Mouse (Mus musculus) 3T3-L1 (cell line): ENCODE data around the gene Ikzf4.
"Not testable (repeated sequence)": the region's sequence is repeated elsewhere in the genome, so short reads cannot be mapped to it uniquely, and the experiment has no call there.

Source experiments
- DNase-seq: peaks from one replicate; pipeline ENCODE4 v3.0.0-alpha.2; 2015; ENCODE audit warnings: low read depth, low spot score

Ikzf4 gene

DNA sequence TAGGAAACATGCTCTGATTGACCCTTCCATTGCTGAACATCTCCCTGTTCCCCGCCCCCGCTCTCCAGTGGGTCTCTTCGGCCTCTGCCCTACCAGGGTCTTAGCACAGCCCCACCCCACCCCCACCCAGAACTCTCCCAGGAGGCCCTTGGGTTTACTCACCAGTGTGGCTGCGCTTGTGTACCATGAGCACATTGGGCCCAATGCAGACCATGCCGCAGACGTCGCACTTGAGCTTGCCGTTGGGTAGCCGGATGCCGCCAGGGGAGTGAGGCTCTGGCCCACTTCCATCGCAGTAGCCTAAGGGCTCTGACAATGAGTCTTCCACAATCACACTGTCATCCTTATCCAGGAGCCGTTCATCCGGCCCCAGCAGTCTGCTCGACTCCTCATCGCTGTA, 4.9 kb downstream of the Ikzf4 start:
- DNase-seq: no peak

DNA sequence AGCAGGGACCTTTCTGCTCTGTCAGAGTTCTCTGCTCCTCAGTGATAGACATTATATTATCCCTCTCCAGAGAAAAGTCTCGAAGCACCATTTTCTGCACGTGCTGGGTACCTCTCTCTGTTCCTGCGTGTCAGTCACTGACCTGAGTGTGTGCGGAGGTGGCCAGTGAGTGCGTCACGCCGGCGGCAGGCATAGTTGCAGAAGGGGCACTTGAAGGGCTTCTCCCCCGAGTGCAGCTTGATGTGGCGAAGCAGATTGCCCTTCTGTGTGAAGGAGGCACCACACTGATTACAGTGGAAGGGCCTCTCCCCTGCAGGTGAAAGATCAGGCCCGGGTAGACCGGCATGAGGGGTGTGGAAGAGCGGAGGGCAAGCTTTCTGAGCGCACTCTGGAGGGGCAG, 5.8 kb downstream of the Ikzf4 start:
- no peak for DNase-seq

DNA sequence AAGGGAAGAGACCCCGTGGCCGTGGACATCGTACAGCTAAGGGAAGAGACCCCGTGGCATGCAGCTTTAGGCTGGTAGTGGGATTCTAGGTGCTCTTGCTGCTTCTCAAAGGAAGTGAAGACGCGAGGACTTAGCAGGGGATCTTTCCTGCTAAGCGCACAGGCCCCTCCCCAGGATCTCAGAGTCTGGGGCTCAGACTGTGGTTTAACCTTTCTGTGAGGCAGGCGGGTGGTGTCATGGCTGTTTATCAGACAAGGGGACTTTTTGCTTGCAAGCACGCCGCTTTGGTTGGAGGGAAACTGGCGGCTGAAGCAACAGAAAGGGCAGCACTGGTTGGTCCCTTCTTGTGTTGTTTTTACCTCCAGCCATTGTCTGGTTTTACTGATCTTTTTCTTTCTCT, 8.8 kb downstream of the Ikzf4 start:
- no peak for DNase-seq

DNA sequence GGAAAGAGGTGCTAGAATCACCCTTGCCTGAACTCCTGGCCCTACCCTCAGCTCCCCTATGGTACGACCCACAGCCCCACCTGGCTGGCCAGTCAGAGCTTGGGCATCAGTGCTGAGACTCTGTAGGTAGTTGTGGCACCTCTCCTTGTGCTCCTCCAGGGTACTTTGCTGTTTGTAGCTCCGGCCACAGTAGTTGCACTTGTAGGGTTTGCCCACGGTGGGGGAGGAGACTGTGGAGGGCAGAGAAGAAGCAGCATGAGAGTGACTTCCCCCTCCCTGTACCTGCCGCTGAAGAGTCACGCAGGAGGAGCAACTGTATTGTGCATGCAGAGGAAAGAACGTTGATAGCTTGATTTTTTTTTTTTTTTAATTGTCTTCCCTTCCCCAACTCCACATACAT, 9.2 kb downstream of the Ikzf4 start:
- no peak for DNase-seq

DNA sequence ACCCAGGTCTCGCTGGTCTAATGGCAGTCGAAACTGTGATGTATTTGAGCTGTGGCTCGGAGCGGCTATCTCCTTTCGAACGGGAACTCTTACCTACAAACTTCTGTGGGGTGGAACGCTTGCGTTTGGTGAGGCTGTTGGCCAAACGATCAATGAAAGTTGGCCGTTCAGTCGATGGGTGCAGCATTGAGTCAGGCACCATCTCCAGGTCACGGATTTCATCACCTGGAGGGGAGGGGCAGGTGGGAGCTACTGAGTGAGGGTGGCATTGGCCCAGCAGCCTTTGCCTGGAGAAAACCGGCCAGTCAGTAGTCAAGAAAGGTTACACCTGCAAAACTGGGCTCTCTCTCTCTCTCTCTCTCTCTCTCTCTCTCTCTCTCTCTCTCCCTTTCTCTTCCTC, 10.1 kb downstream of the Ikzf4 start:
- DNase-seq: no peak

DNA sequence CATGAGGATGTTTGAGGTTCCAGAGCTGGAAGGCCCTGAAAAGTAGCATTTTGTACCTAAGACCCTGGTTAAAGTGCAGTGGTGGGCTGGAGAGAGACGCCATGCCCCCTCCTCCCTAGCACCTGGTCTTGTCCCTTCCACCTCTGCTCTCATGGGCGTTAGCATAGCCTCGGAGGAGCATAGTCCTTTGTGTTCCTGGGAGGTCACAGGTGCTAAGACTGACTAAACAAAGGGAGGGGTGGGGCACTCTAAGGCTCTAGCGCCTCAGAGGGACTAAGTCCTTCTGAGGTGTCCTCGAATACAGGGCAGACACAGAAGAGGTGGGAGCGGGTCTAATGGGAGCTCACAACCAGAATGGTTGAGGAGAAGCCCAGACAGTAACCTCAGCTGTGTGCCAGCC, 14.2 kb downstream of the Ikzf4 start:
- no peak for DNase-seq

DNA sequence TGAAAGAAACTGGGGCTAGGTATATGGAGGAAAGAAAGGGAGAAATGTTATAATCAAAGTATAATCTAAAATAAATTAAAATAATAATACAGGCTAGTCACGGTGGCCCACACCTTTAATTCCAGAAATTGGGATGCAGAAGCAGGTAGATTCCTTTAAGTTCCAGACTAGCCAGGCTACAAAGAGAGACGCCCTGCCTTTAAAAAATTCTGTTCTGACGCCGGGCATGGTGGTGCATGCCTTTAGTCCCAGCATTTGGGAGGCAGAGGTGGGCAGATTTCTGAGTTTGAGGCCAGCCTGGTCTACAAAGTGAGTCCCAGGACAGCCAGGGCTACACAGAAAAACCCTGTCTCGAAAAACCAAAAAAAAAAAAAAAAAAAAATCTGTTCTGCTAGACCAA, 15.5 kb downstream of the Ikzf4 start:
- not testable (repeated sequence) for DNase-seq

DNA sequence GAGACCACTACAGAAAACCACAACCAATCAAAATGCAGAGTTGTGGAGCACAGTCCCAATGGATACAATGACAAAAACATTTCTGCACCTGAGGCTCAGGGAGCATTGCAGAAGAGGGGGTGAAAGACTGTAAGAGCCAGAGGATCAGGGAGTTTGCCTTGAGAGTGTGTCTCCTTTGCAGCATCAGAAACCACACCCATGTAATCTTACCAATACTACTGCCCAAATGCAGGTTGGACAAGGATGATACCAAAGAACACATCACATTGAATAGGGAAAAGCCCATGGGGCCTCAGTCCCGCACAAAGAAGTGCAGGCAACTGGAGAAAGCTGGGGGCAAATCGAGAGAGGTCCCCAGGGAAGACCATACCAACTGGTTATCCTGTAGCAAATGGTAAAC, 16.0 kb downstream of the Ikzf4 start:
- DNase-seq: no peak

DNA sequence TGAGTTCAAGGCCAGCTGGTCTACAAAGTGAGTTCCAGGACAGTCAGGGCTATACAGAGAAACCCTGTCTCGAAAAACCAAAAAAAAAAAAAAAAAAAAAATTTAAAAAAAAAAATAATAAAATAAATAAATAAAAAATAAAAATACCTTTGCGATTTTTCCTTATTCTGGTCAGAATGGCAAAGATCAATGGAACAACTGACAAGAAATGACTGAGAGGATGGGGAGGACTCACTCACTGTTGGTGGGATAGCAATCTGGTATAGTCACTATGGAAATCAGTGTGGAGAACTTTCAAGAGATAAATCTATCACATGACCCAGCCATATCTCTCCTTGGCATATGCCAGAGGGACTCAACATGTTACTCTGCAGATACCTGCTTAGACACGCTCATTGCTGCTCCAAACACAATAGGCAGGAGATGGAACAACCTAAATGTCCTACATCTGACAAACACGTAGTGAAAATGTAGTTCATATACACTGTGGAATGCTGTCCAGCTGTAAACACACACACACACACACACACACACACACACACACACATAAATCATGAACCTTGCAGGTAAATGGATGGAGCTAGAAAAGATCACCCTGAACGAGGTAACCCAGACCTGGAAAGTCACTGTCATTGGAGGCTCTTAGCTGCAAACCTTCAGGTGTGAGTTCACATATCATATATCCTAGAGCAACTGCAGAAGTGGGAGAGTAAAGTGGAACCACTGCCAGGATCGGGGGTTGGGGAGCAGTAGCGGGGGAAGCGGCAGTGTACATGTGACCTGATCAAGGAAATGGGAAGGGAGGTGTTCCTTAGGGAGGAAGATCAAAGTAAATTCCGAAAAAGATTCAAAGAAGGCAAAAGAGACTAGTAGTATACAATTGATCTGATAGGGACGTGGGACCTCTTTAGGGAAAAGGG, 18.1 kb downstream of the Ikzf4 start:
- DNase-seq: no peak

DNA sequence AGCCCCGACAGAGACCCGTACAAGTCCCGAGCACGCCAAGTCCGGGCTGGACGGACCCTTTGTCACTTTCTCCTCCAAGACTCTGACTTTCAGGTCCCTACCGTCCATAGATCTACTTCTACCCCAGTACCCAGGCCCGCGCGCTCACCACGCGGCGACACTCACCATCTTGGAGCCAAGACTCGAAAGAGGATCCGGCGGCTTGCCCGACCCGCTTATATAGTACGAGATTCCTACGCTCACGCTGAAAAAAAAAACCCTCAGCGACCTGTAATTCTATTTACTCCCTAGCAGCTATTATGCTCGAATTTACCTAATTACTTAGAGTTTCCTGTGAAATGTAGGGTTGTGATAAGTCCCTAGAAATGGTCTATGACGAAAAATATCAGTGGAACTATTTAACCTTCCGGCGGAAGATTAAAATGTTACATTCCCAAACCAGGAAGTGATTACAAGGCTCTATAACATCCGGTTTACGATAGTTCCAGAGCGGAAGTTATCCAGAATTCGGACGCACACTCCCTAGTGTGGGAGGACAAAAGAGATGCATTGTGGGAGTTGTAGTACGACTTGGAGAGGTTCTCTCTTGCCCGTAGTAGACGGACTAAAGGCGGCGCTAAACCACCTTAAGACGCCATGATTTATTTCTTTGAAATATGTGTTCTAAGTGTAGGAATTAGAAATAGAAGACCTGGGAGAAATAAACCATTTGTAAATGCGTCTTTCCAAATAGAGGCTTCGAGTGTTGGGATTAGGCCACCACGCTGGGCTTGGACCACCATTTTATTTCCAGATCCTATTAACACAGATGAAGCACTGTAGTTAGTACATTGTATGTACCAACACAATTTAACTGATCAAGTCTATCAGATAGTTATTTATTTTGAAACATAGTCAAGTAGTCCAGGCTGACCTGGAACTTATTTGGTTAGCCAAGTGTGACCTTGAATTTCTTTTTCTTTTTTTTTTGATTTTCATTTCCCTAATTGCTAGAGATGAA, 19.2 kb downstream of the Ikzf4 start, which contains the start of gene Rps26:
Rps26 (minus strand) TSS at position 437 of the 1,000 bp plus-strand sequence.
- peak; percentile 99 for DNase-seq

DNA sequence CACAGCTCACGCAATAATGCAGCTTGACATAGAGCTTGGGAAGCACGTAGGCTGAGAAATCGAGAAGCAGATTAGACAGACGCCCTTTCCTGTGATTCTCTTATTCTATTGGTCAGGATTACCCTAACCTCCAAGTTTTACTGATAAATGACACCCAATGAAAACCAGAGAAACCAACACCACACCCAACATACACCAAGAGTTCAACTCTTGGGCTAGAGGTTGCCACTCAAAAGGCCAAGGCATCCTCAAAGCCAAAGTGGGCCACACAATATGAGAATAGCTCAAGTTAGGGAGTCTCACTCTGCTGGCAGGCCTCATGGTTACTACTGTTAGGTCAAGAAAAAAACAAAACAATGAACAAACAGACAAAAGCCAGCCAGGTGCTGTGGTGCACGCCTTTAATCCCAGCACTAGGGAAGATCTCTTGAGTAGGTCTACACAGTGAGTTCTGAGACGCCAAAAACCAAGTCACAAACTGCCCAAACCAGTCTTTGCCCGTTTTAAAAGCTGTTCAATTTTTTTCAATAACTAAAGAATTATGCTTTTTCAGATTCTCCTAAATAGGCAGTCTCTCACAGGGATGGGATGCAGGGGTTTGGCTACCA, 20.4 kb downstream of the Ikzf4 start:
- DNase-seq: peak; percentile 37

DNA sequence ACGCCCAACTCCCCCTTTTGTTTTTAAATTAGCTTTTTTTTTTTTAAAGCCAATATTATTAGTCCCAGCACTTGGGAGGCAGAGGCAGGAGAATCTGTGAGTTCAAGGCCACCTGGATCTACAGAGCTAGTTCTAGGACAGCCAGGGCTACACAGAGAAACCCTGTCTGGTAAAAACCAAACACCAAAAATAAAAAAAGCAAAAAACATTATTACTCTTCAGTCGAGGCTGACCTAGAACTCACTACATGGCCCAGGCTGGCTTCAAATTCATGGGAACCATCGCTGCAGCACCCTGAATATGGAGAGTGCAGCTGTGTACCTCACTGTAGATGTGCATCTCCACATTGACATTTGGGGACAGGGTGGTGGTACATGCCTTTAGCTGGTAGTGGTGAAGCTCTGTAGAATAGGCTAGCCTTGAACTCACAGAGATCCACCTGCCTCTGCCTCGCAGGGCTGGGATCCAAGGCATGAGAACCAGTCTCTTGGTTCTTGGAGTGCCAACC, 22.6 kb downstream of the Ikzf4 start:
- not testable (repeated sequence) for DNase-seq

DNA sequence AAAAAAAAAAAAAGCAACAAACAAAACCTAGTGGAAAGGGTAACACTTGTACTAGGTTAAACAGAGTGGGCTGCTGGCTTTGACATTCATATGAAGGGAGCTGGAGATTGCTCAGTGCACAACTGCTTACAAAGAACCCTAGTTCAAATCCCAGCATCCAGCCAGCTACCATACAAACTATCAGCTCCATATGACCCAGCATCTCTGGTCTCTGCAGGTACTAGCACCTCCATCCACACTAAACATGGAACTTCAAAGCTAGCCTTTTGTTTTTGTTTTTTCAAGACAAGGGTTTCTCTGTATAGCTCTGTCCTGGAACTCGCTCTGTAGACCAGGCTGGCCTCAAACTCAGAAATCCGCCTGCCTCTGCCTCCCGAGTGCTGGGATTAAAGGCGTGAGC, 23.1 kb downstream of the Ikzf4 start:
- DNase-seq: no peak

DNA sequence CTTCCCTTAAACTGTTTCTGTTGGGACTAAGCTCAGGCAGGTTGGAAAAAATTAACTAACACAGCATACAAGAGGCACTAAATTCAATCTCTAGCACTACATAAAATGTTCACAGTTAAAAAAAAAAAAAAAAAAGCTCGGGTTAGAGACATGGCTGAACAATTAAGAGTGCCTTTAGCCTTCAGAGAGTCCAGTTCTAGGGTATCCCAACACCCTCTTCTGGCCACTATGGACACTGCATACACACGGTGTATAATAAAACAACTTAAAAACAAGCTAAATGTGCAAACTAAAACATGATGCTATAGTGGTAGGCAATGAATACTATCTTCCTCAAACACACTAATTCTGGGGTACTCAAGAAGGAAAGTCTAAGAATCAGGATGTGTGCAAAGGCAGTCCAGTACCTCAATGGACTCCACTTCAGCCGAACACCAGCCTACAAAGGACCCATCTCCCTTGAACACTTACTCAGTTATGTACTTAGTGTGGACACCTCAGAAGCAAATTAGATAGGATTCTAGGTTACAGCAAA, 23.7 kb downstream of the Ikzf4 start:
- peak; percentile 48 for DNase-seq

DNA sequence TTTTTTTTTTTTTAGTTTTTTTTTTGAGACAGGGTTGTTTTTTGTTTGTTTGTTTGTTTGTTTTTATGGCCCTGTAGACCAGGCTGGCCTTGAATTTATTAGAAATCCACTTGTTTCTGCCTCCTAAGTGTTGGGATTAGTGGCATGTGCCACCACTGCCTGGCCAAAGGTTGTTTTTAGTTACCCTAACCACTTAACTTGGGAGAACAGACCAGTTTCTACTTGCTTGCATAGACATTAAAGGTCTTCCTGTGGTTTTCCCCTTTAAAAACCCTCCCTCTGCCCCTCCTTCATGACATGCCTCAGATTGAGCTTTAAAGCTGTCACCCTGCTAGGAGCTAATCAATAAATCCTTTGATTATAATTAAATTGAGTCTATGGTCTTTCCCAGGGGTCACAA, 25.6 kb downstream of the Ikzf4 start:
- no peak for DNase-seq

DNA sequence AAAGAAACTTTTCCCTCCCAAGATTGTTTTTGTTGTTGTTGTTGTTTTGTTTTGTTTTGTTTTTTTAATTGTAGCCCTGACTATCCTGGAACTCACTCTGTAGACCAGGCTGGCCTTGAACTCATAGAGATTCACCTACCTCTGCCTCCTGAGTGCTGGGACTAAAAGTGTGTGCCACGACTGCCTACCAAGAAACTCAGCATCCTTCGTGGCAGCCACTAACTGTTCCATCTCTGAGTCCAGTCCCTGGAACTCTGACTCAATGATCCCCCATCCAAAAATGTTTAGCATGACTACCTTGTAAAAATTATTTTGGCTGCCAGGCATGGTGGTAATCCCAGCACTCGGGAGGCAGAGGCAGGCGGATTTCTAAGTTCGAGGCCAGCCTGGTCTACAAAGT, 26.6 kb downstream of the Ikzf4 start:
- not testable (repeated sequence) for DNase-seq

DNA sequence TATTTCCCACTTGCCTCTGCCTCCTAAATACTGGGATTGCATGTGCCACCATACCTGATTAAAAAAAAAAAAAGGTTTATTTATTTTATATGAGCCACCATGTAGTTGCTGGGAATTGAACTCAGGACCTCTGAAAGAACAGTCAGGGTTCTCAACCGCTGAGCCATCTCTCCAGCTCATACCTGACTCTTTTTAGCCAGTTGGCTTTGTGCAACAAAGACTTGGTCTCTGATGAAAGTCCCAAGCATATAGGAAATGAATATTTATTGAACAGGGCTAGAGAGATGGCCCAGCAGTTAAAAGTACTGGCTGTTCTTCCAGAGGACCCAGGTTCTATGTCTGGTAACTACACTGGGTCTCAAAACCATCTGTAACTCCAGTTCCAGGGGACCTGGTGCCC, 27.2 kb downstream of the Ikzf4 start:
- DNase-seq: no peak

DNA sequence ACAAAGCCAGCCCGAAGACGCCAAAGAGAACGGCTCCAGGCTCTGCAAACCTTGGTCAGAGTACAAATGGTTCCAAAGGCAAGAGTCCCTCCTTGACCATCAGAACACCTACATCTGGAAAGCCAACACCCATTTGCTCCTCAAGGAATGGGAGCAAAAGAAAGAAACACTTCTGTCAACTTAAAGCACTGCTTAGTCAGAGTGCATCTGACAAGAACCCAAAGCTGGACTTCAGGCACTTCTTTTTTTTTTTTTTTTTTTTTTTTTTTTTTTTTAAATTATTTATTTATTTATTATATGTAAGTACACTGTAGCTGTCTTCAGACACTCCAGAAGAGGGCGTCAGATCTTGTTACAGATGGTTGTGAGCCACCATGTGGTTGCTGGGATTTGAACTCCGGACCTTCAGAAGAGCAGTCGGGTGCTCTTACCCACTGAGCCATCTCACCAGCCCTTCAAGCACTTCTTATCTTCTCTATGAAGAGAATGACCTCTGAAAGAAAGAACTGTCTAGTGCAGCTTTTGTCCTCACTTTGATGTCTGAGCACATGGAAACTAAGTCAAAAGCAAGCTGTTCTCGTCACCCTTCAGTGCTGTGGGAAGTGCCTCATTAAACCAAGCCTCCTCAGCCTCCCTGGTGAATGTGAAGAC, 29.9 kb downstream of the Ikzf4 start:
- not testable (repeated sequence) for DNase-seq

DNA sequence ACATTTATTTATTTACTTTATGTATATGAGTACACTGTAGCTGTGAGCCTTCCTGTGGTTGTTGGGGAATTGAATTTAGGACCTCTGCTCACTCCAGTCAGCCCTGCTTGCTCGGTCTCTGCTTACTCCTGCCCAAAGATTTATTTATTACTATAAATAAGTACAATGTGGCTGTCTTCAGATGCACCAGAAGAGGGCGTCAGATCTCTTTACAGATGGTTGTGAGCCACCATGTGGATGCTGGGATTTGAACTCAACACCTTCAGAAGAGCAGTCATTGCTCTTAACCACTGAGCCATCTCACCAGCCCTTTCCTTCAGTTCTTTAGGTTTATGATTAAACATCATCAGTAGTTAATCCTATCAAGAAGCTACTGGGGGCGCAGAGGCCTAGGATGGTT, 30.9 kb downstream of the Ikzf4 start:
- no peak for DNase-seq

DNA sequence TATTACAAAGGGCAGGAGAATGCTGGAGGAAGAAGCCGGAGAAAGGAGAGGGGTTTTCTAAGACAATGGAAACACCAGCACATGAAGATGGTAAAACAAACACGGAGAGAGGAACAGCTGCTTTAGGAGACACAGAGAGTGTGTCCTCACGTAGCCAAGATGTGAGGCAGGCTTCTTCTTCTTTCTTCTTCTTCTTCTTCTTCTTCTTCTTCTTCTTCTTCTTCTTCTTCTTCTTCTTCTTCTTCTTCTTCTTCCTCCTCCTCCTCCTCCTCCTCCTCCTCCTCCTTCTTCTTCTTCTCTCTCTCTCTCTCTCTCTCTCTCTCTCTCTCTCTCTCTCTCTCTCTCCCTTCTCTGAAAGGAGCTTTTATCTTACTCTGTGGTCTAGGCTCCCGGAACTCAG, 32.0 kb downstream of the Ikzf4 start:
- not testable (repeated sequence) for DNase-seq

DNA sequence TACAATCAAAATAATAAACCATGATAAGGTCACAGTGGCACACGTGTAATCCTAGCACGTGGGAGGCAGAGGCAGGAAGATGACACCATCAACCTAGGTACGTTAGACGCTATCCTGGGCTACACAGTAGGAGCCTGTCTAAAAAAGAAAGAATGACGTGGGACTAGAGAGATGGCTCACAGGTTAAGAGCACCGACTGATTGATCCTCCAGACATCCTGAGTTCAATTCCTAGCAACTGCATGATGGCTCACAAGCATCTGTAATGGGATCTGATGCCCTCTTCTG, 32.7 kb downstream of the Ikzf4 start:
- no peak for DNase-seq
